Mouse (Mus musculus): Measurements from ENCODE around the gene Sqstm1.

DNA sequence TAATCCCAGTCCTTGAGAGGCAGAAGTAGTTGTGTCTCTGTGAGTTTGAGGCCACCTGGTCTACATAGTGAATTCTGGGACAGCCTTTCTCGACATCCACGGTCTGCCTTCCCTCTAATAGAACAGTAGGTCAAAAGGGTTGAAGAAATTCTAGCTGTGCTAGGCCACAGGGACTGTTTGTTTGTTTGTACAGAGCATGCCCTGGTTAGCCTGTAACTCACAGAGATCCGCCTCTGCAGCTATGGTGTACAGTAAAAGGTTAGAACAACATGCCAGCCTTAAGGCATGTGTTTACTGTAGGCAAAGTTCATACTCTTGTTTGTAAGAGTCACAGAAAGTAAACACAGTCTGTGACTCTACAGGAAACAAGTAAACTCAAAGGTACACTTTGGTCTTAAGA is 25.8 kb downstream of the Sqstm1 start:
- TF ChIP-seq MEF2A (IDR thresholded peaks at IDR 0.05; ENCODE audit: extremely low read depth, insufficient replicate concordance, low read depth, low read length, poor library complexity, severe bottlenecking) (no peak), CTCF (IDR thresholded peaks at IDR 0.05 in 2 of 3, conservative IDR thresholded peaks at IDR 0.05 in 1 of 3; ENCODE audit: control insufficient read depth in 1 of 3, insufficient read depth in 1 of 3, low read depth in 2 of 3, low read length in 3 of 3, poor library complexity in 1 of 3, severe bottlenecking in 1 of 3) (no peak), EP300 (IDR thresholded peaks at IDR 0.05; ENCODE audit: low read depth in 1 of 2, low read length in 2 of 2) (no peak), POLR2A (IDR thresholded peaks at IDR 0.05; ENCODE audit: control insufficient read depth in 1 of 2, insufficient read depth in 1 of 2, low read depth in 1 of 2, low read length in 2 of 2, poor library complexity in 1 of 2) (no peak), TAL1 (IDR thresholded peaks at IDR 0.05; ENCODE audit: low read length) (no peak), SIN3A (IDR thresholded peaks at IDR 0.05; ENCODE audit: low read length) (no peak), MAZ (IDR thresholded peaks at IDR 0.05; ENCODE audit: low read depth, low read length) (no peak), ZC3H11A (IDR thresholded peaks at IDR 0.05; ENCODE audit: low read depth, low read length) (no peak), NRF1 (IDR thresholded peaks at IDR 0.05; ENCODE audit: insufficient read depth, low read depth, low read length, poor library complexity, severe bottlenecking) (no peak), MAFK (IDR thresholded peaks at IDR 0.05; ENCODE audit: borderline replicate concordance, low read depth, low read length) (no peak), E2F4 (IDR thresholded peaks at IDR 0.05; ENCODE audit: borderline replicate concordance, low read depth, low read length) (no peak)

All from MEL (cell line).